Mouse (Mus musculus) liver, embryonic 14.5 days (tissue): ENCODE measurements around the gene Olfr273. TPM values are rescaled to one million over a fixed set of nuclear protein-coding genes. Genes with fewer than 3 reads are reported as not detected.

Source experiments
- ATAC-seq: fragments of 200-750 bp; cut with Nextera tagmentation; 2 replicates; pipeline ENCODE4 v1.8.0; 2017; ENCODE audit warnings: moderate number of reproducible peaks, mild to moderate bottlenecking, moderate library complexity; ENCODE audit not compliant: insufficient read depth
- DNase-seq, 3 experiments: peaks; one replicate each; pipeline ENCODE4 v3.0.0-alpha.2; 2012 to 2013; ENCODE audit warnings: low read depth in 3 of 3, low spot score in 3 of 3
- H3K27ac ChIP-seq: fragments of 300-500 bp; sonication (generic); 2 replicates; pipeline ENCODE4 v1.5.1; 2014; ENCODE audit warnings: moderate library complexity, mild to moderate bottlenecking, control low read depth, inconsistent platforms
- H3K27me3 ChIP-seq: fragments of 300-500 bp; sonication (generic); 2 replicates; pipeline ENCODE4 v1.6.1; 2014; ENCODE audit warnings: mild to moderate bottlenecking, low read length, moderate library complexity; ENCODE audit not compliant: control insufficient read depth, insufficient read depth
- H3K36me3 ChIP-seq: fragments of 300-500 bp; sonication (generic); replicated peaks from 2 replicates; pipeline ENCODE4 v1.6.1; 2014; ENCODE audit warnings: low read depth; ENCODE audit not compliant: control insufficient read depth, insufficient read depth
- H3K4me1 ChIP-seq, 2 experiments: fragments of 200-500 bp in 1 of 2; fragments of 300-500 bp in 1 of 2; sonication (generic) in 1 of 2; replicated peaks; 2 replicates each; pipeline ENCODE4 v1.6.1; 2012 to 2014; ENCODE audit warnings: antibody characterized with exemption in 1 of 2, inconsistent platforms in 1 of 2, low read length in 1 of 2; ENCODE audit not compliant: control insufficient read depth in 2 of 2, insufficient read depth in 2 of 2
- H3K4me2 ChIP-seq: fragments of 300-500 bp; sonication (generic); 2 replicates; pipeline ENCODE4 v1.6.1; 2014; ENCODE audit warnings: low read depth, mild to moderate bottlenecking, control low read depth, moderate library complexity
- H3K4me3 ChIP-seq, 2 experiments: fragments of 200-500 bp in 1 of 2; fragments of 300-500 bp in 1 of 2; sonication (generic) in 1 of 2; 2 replicates each; pipeline ENCODE4 v1.5.1; 2012 to 2014; ENCODE audit warnings: low read depth in 2 of 2, low read length in 2 of 2, mild to moderate bottlenecking in 2 of 2, control low read depth in 1 of 2, inconsistent platforms in 1 of 2, moderate library complexity in 1 of 2; ENCODE audit not compliant: insufficient read depth in 1 of 2
- H3K9ac ChIP-seq: fragments of 300-500 bp; sonication (generic); replicated peaks from 2 replicates; pipeline ENCODE4 v1.6.1; 2014; ENCODE audit warnings: mild to moderate bottlenecking, control low read depth, moderate library complexity
- H3K9me3 ChIP-seq: fragments of 300-500 bp; sonication (generic); 2 replicates; pipeline ENCODE4 v1.6.1; 2016; ENCODE audit warnings: low read length, mixed read lengths; ENCODE audit not compliant: control insufficient read depth
- CTCF ChIP-seq: IDR thresholded peaks from 2 replicates; pipeline ENCODE4 v1.5.1; 2016; ENCODE audit warnings: antibody characterized with exemption, low read depth, control low read depth
- EP300 ChIP-seq: IDR thresholded peaks from 2 replicates; pipeline ENCODE4 v1.6.1; 2016; ENCODE audit warnings: antibody characterized with exemption, low read depth
- WGBS: fragments of 180-500 bp; shearing (Covaris S2); extraction: QIAGEN DNeasy Blood & Tissue Kit; methylation state at CpG from one replicate; pipeline ENCODE4 v1.1.7; 2014; ENCODE audit not compliant: insufficient replicate concordance; 5-methylcytosine and 5-hydroxymethylcytosine counted together
- polyA plus RNA-seq, 2 experiments: library from polyadenylated mRNA; depleted of rRNA in 1 of 2; stranded (reverse) in 1 of 2; unstranded in 1 of 2; fragments of >200 nt; fragmentation: Nextera tagmentation in 1 of 2; extraction: Ambion mirVana in 1 of 2; gene quantifications; 2 replicates each; pipeline versions ENCODE4 v1.2.1 to v1.2.3; 2012 to 2014

Olfr273 gene
- polyA plus RNA-seq, 2 experiments: not detected

- 70% methylated on average over 11 of the region's 11 CpGs for WGBS
- H3K27ac ChIP-seq: no peak overlapping the region
- ATAC-seq (no peak), DNase-seq (no peak)
- H3K9ac ChIP-seq: no peak overlapping the region
- no peaks in the 10 kb centered on the region for H3K9me3 ChIP-seq
- no peaks in the 10 kb centered on the region for H3K27me3 ChIP-seq
- TF ChIP-seq EP300 (no peak), CTCF (no peak)
- no peaks in the 10 kb centered on the region for H3K4me1 ChIP-seq
- no peak overlapping the region for H3K4me3 ChIP-seq
- no peak overlapping the region for H3K4me2 ChIP-seq
- no peaks in the 10 kb centered on the region for H3K36me3 ChIP-seq
Measured at GRCm38 (mm10) chr4:52821375-52821774, 37.7 kb downstream of the Olfr273 start.

- WGBS: 59% methylated on average over 2 of the region's 2 CpGs
- Histone ChIP-seq H3K9me3 (no peaks in the 10 kb centered on the region), H3K9ac (no peak within 1 kb of the TSS), H3K27ac (no peak within 1 kb of the TSS), H3K4me2 (no peak within 1 kb of the TSS), H3K27me3 (no peaks in the 10 kb centered on the region), H3K4me1 (no peaks in the 10 kb centered on the region), H3K36me3 (no peaks in the 10 kb centered on the region), H3K4me3 (no peak within 1 kb of the TSS)
- TF ChIP-seq CTCF (no peak), EP300 (no peak)
- ATAC-seq: no peak
- DNase-seq: no peak
Measured at GRCm38 (mm10) chr4:52814304-52814703, 44.7 kb downstream of the Olfr273 start, which contains the start of gene Olfr275. Gene Olfr275 (plus strand): TSS chr4:52814604.

- no peaks in the 10 kb centered on the region for H3K36me3 ChIP-seq
- WGBS: 23% methylated on average over 2 of the region's 2 CpGs
- no peak for DNase-seq
- no peak for ATAC-seq
- no peak overlapping the region for H3K4me3 ChIP-seq
- H3K27ac ChIP-seq: no peak overlapping the region
- no peaks in the 10 kb centered on the region for H3K27me3 ChIP-seq
- H3K4me2 ChIP-seq: no peak overlapping the region
- no peak for TF ChIP-seq EP300
- TF ChIP-seq CTCF: no peak
- no peaks in the 10 kb centered on the region for H3K9me3 ChIP-seq
- no peak overlapping the region for H3K9ac ChIP-seq
- no peaks in the 10 kb centered on the region for H3K4me1 ChIP-seq
Measured at GRCm38 (mm10) chr4:52811871-52812270, 47.2 kb downstream of the Olfr273 start.

Other genes starting within 250 kb of the Olfr273 start
- not detected in 2 replicates for gene Olfr275, start 44.6 kb downstream of the Olfr273 start, polyA plus RNA-seq (2012; rRNA removed)
- gene Olfr275, start 44.6 kb downstream of the Olfr273 start, polyA plus RNA-seq (2014; fragmentation: Nextera tagmentation; extraction: Ambion mirVana): not detected in 2 replicates
- gene Olfr272, start 59.9 kb upstream of the Olfr273 start, polyA plus RNA-seq (2012; rRNA removed): 0.03 and 0.04 TPM in 2 replicates
- gene Olfr272, start 59.9 kb upstream of the Olfr273 start, polyA plus RNA-seq (2014; fragmentation: Nextera tagmentation; extraction: Ambion mirVana): not detected in 2 replicates
- not detected in 2 replicates for gene Olfr270, start 105.3 kb upstream of the Olfr273 start, polyA plus RNA-seq (2012; rRNA removed)
- not detected in 2 replicates for gene Olfr270, start 105.3 kb upstream of the Olfr273 start, polyA plus RNA-seq (2014; fragmentation: Nextera tagmentation; extraction: Ambion mirVana)
- gene Nipsnap3a, start 130.0 kb upstream of the Olfr273 start, polyA plus RNA-seq (2012; rRNA removed): not detected in 2 replicates
- gene Nipsnap3a, start 130.0 kb upstream of the Olfr273 start, polyA plus RNA-seq (2014; fragmentation: Nextera tagmentation; extraction: Ambion mirVana): not detected in 2 replicates
- 12.0 and 13.2 TPM in 2 replicates for gene Nipsnap3b, start 152.6 kb upstream of the Olfr273 start, polyA plus RNA-seq (2012; rRNA removed)
- gene Nipsnap3b, start 152.6 kb upstream of the Olfr273 start, polyA plus RNA-seq (2014; fragmentation: Nextera tagmentation; extraction: Ambion mirVana): 33.7 and 38.4 TPM in 2 replicates